Mouse (Mus musculus): ENCODE measurements at regions not wholly inside any gene's neighbourhood (a gene's known extent, or its start where the extent isn't known, plus 50 kb on each side); places are given as distances from the start of the nearest gene placed in this dataset.

DNA sequence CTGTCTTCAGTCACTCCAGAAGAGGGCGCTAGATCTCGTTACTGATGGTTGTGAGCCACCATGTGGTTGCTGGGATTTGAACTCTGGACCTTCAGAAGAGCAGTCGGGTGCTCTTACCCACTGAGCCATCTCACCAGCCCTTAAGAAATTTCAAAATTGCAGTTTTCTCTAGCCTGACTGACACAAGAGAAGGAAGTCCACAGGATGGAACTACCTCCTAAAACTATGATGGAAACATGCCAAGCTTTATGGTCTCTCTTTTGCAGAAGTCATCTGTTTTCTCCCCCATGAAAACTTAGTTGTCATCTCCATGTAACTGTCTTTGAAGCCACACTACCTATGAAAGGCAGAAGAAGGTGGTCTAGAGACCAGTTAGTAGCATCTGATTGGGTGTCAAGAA is 698.2 kb upstream of the Pkdcc start:
- TF ChIP-seq CHD2 (IDR thresholded peaks at IDR 0.05; ENCODE audit: low read depth, low read length), result no peak
- no peak for TF ChIP-seq HCFC1 (IDR thresholded peaks at IDR 0.05; ENCODE audit: borderline replicate concordance, insufficient read depth, low read length)
- TF ChIP-seq ZNF384 (IDR thresholded peaks at IDR 0.05; ENCODE audit: low read depth, low read length), result no peak
- no peak for TF ChIP-seq MAFK (IDR thresholded peaks at IDR 0.05; ENCODE audit: insufficient read depth, low read depth, low read length)

Measured in ES-E14 (cell line).